Mouse (Mus musculus) cortical plate, adult 2 months (tissue): ENCODE results near the gene Myadml2. TPM values are rescaled to one million over a fixed set of nuclear protein-coding genes. Genes with fewer than 3 reads are reported as not detected.
A peak's percentile ranks its signal among the peaks of the same experiment; 100 is the strongest.

Source experiments
- H3K27ac ChIP-seq: fragments of 200-500 bp; 2 replicates; pipeline ENCODE4 v1.5.1; 2012; ENCODE audit warnings: low read length, control low read depth, inconsistent platforms; ENCODE audit not compliant: insufficient read depth
- H3K4me1 ChIP-seq: fragments of 200-500 bp; 2 replicates; pipeline ENCODE4 v1.6.1; 2011; ENCODE audit warnings: low read length; ENCODE audit not compliant: control insufficient read depth, insufficient read depth
- H3K4me3 ChIP-seq: fragments of 200-500 bp; 2 replicates; pipeline ENCODE4 v1.5.1; 2011; ENCODE audit warnings: mild to moderate bottlenecking, low read length, control low read depth; ENCODE audit not compliant: insufficient read depth
- CTCF ChIP-seq: fragments of 200-500 bp; IDR thresholded peaks from 2 replicates; pipeline ENCODE4 v1.5.1; 2011; ENCODE audit warnings: mild to moderate bottlenecking, control low read depth, low read length; ENCODE audit not compliant: insufficient read depth; ENCODE audit errors: extremely low read depth
- POLR2A ChIP-seq: fragments of 200-500 bp; IDR thresholded peaks from 2 replicates; pipeline ENCODE4 v1.6.1; 2011; ENCODE audit warnings: mild to moderate bottlenecking, low read length, control low read depth; ENCODE audit not compliant: insufficient read depth; ENCODE audit errors: extremely low read depth
- polyA plus RNA-seq: library from polyadenylated mRNA; depleted of rRNA; stranded (reverse); fragments of >200 nt; gene quantifications from 2 replicates; pipeline ENCODE4 v1.2.3, GENCODE M21; 2012; rRNA removed

Myadml2 gene
- polyA plus RNA-seq, result 3.4 and 3.6 TPM in 2 replicates

GRCm38 (mm10) chr11:120648001-120648476 is at the start of gene Myadml2:
Myadml2 (minus strand) TSS chr11:120648158.
- no peaks in the 10 kb centered on the region for H3K4me1 ChIP-seq
- peak within 1 kb of the TSS; percentile 78 for H3K4me3 ChIP-seq
- peak within 1 kb of the TSS; percentile 82 for H3K27ac ChIP-seq
- no peak for TF ChIP-seq CTCF
- TF ChIP-seq POLR2A, result peak; percentile 53; the same call in 1 of the 2 replicates

GRCm38 (mm10) chr11:120697741-120698140 is 49.8 kb upstream of the Myadml2 start:
- no peaks in the 10 kb centered on the region for H3K4me1 ChIP-seq
- H3K4me3 ChIP-seq, result no peak overlapping the region
- TF ChIP-seq POLR2A, result no peak
- TF ChIP-seq CTCF, result no peak
- no peak overlapping the region for H3K27ac ChIP-seq

GRCm38 (mm10) chr11:120696568-120696967 is 48.6 kb upstream of the Myadml2 start:
- H3K27ac ChIP-seq, result no peak overlapping the region
- TF ChIP-seq POLR2A (no peak), CTCF (0 out of 2 replicates have a peak, but pooled peaks have one; percentile 7)
- H3K4me3 ChIP-seq, result no peak overlapping the region
- no peaks in the 10 kb centered on the region for H3K4me1 ChIP-seq

GRCm38 (mm10) chr11:120695641-120696040 is 47.7 kb upstream of the Myadml2 start:
- H3K27ac ChIP-seq, result peak overlapping the region; percentile 52; the same call in 1 of the 2 replicates
- no peak for TF ChIP-seq POLR2A
- TF ChIP-seq CTCF, result no peak
- no peaks in the 10 kb centered on the region for H3K4me1 ChIP-seq
- H3K4me3 ChIP-seq, result no peak overlapping the region

- H3K27ac ChIP-seq, result 0 out of 2 replicates have a peak overlapping the region, but pooled peaks have one; percentile 13
Measured at GRCm38 (mm10) chr11:120695184-120695583, 47.2 kb upstream of the Myadml2 start.

GRCm38 (mm10) chr11:120693461-120693860 is 45.5 kb upstream of the Myadml2 start:
- Histone ChIP-seq H3K4me3 (no peak overlapping the region), H3K27ac (no peak overlapping the region), H3K4me1 (no peaks in the 10 kb centered on the region)
- no peak for TF ChIP-seq CTCF
- TF ChIP-seq POLR2A, result no peak

More at GRCm38 (mm10) chr11:120695184-120695583, 47.2 kb upstream of the Myadml2 start:
- no peak overlapping the region for H3K4me3 ChIP-seq
- TF ChIP-seq CTCF, result no peak
- TF ChIP-seq POLR2A, result no peak
- no peaks in the 10 kb centered on the region for H3K4me1 ChIP-seq

GRCm38 (mm10) chr11:120692471-120693011 is 44.6 kb upstream of the Myadml2 start:
- H3K4me1 ChIP-seq, result no peaks in the 10 kb centered on the region
- TF ChIP-seq CTCF (no peak), POLR2A (no peak)
- H3K27ac ChIP-seq, result no peak overlapping the region
- H3K4me3 ChIP-seq, result no peak overlapping the region

- H3K4me1 ChIP-seq, result no peaks in the 10 kb centered on the region
- H3K4me3 ChIP-seq, result no peak overlapping the region
- no peak overlapping the region for H3K27ac ChIP-seq
- TF ChIP-seq POLR2A (no peak), CTCF (no peak)
Measured at GRCm38 (mm10) chr11:120689365-120689764, 41.4 kb upstream of the Myadml2 start.

GRCm38 (mm10) chr11:120686650-120687272 is 38.8 kb upstream of the Myadml2 start:
- no peaks in the 10 kb centered on the region for H3K4me1 ChIP-seq
- no peak overlapping the region for H3K4me3 ChIP-seq
- no peak for TF ChIP-seq CTCF
- TF ChIP-seq POLR2A, result no peak
- H3K27ac ChIP-seq, result 0 out of 2 replicates have a peak overlapping the region, but pooled peaks have one; percentile 55

GRCm38 (mm10) chr11:120684660-120685059 is 36.7 kb upstream of the Myadml2 start:
- no peak overlapping the region for H3K4me3 ChIP-seq
- H3K27ac ChIP-seq, result no peak overlapping the region
- TF ChIP-seq POLR2A (no peak), CTCF (no peak)
- no peaks in the 10 kb centered on the region for H3K4me1 ChIP-seq
